Mouse (Mus musculus) hindbrain, embryonic 12.5 days (tissue): ENCODE results near the gene Fam83c. TPM values are rescaled to one million over a fixed set of nuclear protein-coding genes. Genes with fewer than 3 reads are reported as not detected.

ENCODE experiments used
- ATAC-seq: fragments of 200-750 bp; cut with Nextera tagmentation; 2 replicates; pipeline ENCODE4 v1.8.0; 2017; ENCODE audit warnings: moderate TSS enrichment; ENCODE audit not compliant: low FRiP score
- H3K27ac ChIP-seq: fragments of 300-500 bp; sonication (generic); 2 replicates; pipeline ENCODE4 v1.5.1; 2016; ENCODE audit warnings: mild to moderate bottlenecking
- H3K27me3 ChIP-seq: fragments of 300-500 bp; sonication (generic); 2 replicates; pipeline ENCODE4 v1.6.1; 2016; ENCODE audit warnings: mild to moderate bottlenecking
- H3K36me3 ChIP-seq: fragments of 300-500 bp; sonication (generic); 2 replicates; pipeline ENCODE4 v1.6.1; 2016; ENCODE audit warnings: mild to moderate bottlenecking
- H3K4me1 ChIP-seq: fragments of 300-500 bp; sonication (generic); 2 replicates; pipeline ENCODE4 v1.6.1; 2016
- H3K4me2 ChIP-seq: fragments of 300-500 bp; sonication (generic); replicated peaks from 2 replicates; pipeline ENCODE4 v1.6.1; 2016; ENCODE audit warnings: mild to moderate bottlenecking
- H3K4me3 ChIP-seq: fragments of 300-500 bp; sonication (generic); 2 replicates; pipeline ENCODE4 v1.5.1; 2016; ENCODE audit warnings: mild to moderate bottlenecking
- H3K9ac ChIP-seq: fragments of 300-500 bp; sonication (generic); 2 replicates; pipeline ENCODE4 v1.6.1; 2016; ENCODE audit warnings: mild to moderate bottlenecking, moderate library complexity
- H3K9me3 ChIP-seq: fragments of 300-500 bp; sonication (generic); replicated peaks from 2 replicates; pipeline ENCODE4 v1.6.1; 2016; ENCODE audit warnings: mild to moderate bottlenecking
- WGBS: fragments of 180-500 bp; shearing (Covaris S2); methylation state at CpG from one replicate; pipeline ENCODE4 v1.1.7; 2016; 5-methylcytosine and 5-hydroxymethylcytosine counted together
- polyA plus RNA-seq: library from polyadenylated mRNA; unstranded; fragments of >200 nt; fragmentation: Nextera tagmentation; extraction: Ambion mirVana; gene quantifications from 2 replicates; pipeline ENCODE4 v1.2.1, GENCODE M21; 2016

The Fam83c gene
- polyA plus RNA-seq, 1 experiment from 2014 or later = 0.41 TPM

DNA sequence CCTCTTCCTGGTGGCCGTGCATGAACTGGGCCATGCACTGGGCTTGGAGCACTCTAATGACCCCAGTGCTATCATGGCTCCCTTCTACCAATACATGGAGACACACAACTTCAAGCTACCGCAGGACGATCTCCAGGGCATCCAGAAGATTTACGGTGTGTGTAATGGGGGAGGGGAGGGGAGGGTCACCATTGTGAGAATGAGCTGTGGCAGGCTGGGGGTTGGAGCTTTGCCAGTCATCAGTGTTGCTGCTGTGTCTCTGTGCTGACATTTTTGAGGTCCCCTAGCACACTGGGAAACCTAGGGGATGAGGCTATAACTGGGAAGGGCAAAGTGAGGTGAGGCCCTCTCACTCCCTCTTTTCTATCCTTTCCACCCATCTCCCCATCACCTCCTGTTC, 27.2 kb downstream of the Fam83c start:
- 84% methylated on average over 4 of the region's 4 CpGs for WGBS
- Histone ChIP-seq H3K36me3 (no peaks in the 10 kb centered on the region), H3K27me3 (no peaks in the 10 kb centered on the region)

DNA sequence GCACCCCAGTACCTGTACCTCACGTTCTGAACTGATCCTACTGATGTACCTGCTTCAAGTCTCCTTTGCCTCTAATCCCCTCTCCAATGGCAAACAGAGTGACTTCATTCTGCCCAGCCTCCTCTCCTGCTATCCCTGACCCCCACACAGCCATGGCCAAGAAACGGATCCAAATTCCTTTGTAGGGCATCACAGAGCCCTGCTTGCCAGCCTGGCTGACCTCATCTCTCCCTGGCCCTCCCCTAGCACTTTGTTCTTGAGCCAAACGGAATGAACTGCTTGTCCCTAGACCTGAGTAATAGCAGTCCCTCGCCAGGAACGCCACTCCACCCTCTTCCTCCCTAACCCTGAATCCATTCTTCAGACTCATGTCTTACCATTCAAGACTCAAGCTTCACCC, 28.1 kb downstream of the Fam83c start:
- Histone ChIP-seq H3K9me3 (no peaks in the 10 kb centered on the region), H3K4me1 (no peaks in the 10 kb centered on the region), H3K36me3 (0 out of 2 replicates have a peak, but pooled peaks cover 3% of the 10 kb centered on the region), H3K27ac (no peak overlapping the region), H3K9ac (no peak overlapping the region), H3K4me2 (no peak overlapping the region), H3K4me3 (no peak overlapping the region), H3K27me3 (no peaks in the 10 kb centered on the region)
- 66% methylated on average over 5 of the region's 5 CpGs for WGBS
- no peak for ATAC-seq

More for the DNA sequence above, 27.2 kb downstream of the Fam83c start:
- no peak overlapping the region for H3K27ac ChIP-seq
- ATAC-seq = no peak
- no peak overlapping the region for H3K4me3 ChIP-seq
- no peak overlapping the region for H3K4me2 ChIP-seq
- no peaks in the 10 kb centered on the region for H3K4me1 ChIP-seq
- H3K9me3 ChIP-seq = no peaks in the 10 kb centered on the region
- H3K9ac ChIP-seq = no peak overlapping the region

DNA sequence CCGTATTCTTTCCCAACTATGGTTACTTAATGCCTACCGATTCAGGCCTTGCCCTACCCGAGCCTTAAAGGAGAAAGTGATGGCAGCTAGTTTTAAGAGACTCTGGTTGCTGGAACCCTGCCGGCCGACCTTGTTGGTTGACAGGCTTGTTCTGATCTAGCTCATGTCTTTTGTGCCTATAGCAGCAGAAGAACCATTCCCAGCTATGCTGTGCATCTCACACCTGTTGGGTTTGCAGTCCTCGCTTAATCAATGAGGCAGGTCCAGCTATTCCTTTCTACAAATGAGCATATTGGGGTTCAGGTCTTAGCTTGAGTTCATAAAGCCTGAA, 28.8 kb downstream of the Fam83c start:
- H3K9me3 ChIP-seq = no peaks in the 10 kb centered on the region
- no peaks in the 10 kb centered on the region for H3K27me3 ChIP-seq
- ATAC-seq = no peak
- no peak overlapping the region for H3K27ac ChIP-seq
- no peaks in the 10 kb centered on the region for H3K4me1 ChIP-seq
- no peak overlapping the region for H3K4me2 ChIP-seq
- peaks cover 8% of the 10 kb centered on the region for H3K36me3 ChIP-seq
- H3K9ac ChIP-seq = no peak overlapping the region
- no peak overlapping the region for H3K4me3 ChIP-seq
- WGBS = 85% methylated on average over 6 of the region's 6 CpGs

DNA sequence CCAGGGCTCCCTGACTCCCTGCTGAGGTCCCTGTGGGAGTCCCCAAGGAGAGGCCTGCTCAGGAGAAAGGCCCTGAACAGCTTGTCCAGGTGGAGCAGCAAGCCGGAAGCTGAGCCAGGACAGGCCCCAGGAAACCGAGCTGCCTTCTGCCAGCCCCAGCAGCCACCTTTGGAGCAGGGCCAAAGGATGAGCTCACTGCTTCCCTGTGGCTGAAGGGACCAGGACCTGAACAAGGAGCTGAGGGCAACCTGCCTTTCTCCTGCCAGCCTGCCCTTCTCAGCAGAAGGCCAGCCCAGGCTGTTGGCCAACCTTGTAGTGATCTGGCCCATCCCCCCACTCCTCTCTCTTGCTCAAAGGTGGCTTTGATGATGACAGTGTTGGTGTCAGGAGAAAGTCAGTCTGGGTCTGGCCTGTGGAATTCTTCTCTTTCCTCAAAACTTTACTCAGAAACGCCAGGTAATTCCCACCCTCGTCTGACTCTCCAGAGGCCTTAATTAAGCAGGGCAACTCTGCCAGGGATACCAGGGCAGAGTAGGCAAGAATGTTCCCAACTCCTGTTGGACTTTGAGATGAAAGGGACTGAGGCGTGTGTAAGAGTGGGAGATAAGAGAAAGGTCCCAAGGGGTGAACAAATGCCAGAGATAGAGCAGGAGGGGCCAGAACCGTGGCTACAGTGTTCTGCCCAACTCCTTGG, 29.3 kb downstream of the Fam83c start:
- no peak overlapping the region for H3K4me3 ChIP-seq
- H3K27ac ChIP-seq = no peak overlapping the region
- peaks cover 12% of the 10 kb centered on the region for H3K36me3 ChIP-seq
- no peaks in the 10 kb centered on the region for H3K4me1 ChIP-seq
- 76% methylated on average over 6 of the region's 6 CpGs for WGBS
- no peak for ATAC-seq
- H3K9me3 ChIP-seq = no peaks in the 10 kb centered on the region
- no peak overlapping the region for H3K4me2 ChIP-seq
- no peak overlapping the region for H3K9ac ChIP-seq
- no peaks in the 10 kb centered on the region for H3K27me3 ChIP-seq

DNA sequence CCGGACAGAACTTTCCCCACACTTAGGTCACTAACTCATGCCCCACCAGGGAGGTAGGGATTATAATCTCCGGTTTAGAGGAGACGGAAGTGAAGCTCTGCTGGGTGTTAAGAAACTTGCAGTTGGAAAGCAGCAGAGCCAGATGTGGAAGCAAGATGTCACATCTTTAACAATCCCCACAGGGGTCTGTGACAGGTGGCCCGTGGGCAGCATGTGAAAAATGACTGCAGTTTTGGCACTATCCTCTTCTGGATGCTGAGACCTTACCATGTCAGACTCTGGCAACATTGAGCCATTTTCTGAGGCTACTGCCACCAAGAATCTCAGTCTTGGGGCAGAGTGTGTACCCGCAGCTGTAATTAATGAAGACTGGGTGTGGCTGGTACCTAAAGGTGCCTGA, 30.6 kb downstream of the Fam83c start:
- no peak overlapping the region for H3K9ac ChIP-seq
- H3K36me3 ChIP-seq = peaks cover 12% of the 10 kb centered on the region
- H3K27me3 ChIP-seq = no peaks in the 10 kb centered on the region
- no peak overlapping the region for H3K4me2 ChIP-seq
- no peak for ATAC-seq
- 79% methylated on average over 5 of the region's 5 CpGs for WGBS
- H3K4me3 ChIP-seq = no peak overlapping the region
- no peaks in the 10 kb centered on the region for H3K9me3 ChIP-seq
- H3K4me1 ChIP-seq = no peaks in the 10 kb centered on the region
- H3K27ac ChIP-seq = no peak overlapping the region

DNA sequence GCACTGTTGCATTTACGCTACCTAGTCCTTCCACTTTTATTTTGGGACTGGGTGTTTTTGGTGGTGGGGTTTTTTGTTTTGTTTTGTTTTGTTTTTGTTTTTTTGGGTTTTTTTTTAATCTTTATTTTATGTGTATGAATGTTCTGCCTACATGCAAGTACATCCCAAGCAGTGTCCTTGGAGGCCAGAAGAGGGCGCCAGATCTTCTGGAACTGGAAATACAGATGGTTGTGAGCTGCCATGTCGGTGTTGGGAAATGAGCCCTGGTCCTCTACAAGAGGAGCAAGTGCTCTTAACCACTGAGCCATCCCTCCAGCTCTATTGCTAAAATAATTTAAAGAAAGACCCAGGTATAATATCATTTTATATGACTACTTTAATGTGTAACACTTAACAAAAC, 31.9 kb downstream of the Fam83c start:
- Histone ChIP-seq H3K4me2 (no peak overlapping the region), H3K27me3 (no peaks in the 10 kb centered on the region), H3K4me3 (no peak overlapping the region), H3K9me3 (no peaks in the 10 kb centered on the region), H3K4me1 (no peaks in the 10 kb centered on the region), H3K27ac (no peak overlapping the region), H3K36me3 (peaks cover 22% of the 10 kb centered on the region), H3K9ac (no peak overlapping the region)
- ATAC-seq = no peak
- 57% methylated on average over 3 of the region's 3 CpGs for whole genome bisulfite sequencing

DNA sequence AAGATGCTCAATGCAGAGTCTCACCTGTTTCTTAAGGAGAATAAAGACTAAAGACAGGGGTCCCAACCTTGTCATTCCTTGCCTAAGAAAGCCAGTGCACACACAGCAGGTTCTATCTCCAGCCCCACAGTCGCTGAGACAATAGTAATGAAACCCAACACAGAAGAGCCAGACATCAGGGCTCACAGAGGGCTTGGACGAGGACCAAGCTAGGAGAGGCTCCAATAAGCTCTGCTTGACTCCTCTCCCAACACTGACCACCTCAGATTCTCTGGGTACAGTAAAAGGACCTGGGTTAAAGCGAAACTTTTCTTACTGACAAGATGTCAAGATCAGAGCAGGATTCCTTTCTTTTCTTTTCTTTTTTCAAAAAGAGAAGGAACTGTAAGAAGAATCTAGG, 36.0 kb downstream of the Fam83c start:
- no peak overlapping the region for H3K9ac ChIP-seq
- peaks cover 30% of the 10 kb centered on the region for H3K36me3 ChIP-seq
- H3K9me3 ChIP-seq = no peaks in the 10 kb centered on the region
- no peak overlapping the region for H3K4me2 ChIP-seq
- H3K27me3 ChIP-seq = no peaks in the 10 kb centered on the region
- H3K4me3 ChIP-seq = no peak overlapping the region
- WGBS = 66% methylated on average over 3 of the region's 3 CpGs
- H3K27ac ChIP-seq = no peak overlapping the region
- H3K4me1 ChIP-seq = no peaks in the 10 kb centered on the region
- no peak for ATAC-seq

DNA sequence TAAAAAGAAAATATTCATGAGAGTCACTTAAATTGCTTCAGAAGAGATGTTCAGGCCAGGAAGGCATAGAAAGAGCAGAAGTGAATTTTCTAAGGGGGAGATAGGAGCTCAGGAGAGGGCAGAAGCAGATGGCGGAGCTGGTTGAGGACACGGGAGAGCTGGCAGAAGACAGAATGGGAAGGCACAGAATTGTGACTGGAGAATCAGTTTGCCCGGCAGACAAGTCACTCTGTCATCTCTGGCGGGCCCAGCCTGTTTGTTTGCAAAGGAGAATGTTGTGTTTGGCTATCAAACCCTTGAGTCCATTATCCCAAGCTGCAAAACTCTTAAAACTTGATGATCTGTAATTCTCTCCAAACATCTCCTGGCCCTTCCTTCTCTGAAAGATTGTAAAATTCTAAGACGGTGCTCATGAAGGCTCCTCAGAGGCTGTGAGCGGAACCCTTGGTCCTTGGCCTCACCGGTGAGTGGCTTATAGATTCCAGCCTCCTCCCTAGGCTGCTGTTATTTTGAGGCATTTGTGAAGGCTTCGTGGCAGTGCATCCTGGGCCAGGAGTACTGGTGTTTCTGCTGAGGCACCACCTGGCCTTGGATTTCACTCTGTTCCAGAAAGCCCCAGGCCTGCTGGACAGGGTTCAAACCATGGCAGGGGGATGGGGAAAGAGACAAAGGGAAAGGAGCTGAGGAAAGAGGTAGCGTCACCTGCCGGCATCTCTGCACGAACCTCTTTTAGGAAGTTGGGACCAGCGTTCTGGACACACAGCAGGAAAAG, 39.8 kb downstream of the Fam83c start:
- H3K36me3 ChIP-seq = peaks cover 22% of the 10 kb centered on the region; the same call in 1 of the 2 replicates
- H3K27me3 ChIP-seq = no peaks in the 10 kb centered on the region
- H3K4me1 ChIP-seq = peaks cover 2% of the 10 kb centered on the region; the same call in 1 of the 2 replicates
- no peaks in the 10 kb centered on the region for H3K9me3 ChIP-seq
- H3K4me3 ChIP-seq = no peak overlapping the region
- H3K4me2 ChIP-seq = no peak overlapping the region
- 82% methylated on average over 12 of the region's 12 CpGs for WGBS
- H3K27ac ChIP-seq = no peak overlapping the region
- no peak overlapping the region for H3K9ac ChIP-seq
- ATAC-seq = no peak

DNA sequence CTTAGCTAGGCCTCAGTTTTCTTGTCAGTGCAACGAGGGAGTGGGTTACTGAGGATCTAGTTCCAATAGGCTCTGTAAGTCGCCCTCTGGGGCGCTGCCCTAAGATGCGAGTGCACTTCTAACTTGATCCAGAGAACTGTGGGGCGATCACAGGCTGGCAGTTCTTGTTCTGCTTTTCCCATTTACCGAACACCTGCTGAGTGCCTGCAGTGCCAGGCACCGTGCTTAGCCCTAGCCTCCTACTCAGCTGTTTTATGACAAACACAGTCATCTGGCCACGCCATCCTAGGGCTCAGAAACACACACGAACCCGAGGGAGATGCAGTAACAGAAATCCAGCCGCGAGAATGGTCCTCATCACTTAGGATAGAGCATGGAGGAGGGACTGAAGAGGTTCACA, 41.8 kb downstream of the Fam83c start:
- WGBS = 33% methylated on average over 12 of the region's 12 CpGs
- H3K4me2 ChIP-seq = no peak overlapping the region
- H3K9me3 ChIP-seq = no peaks in the 10 kb centered on the region
- no peak overlapping the region for H3K4me3 ChIP-seq
- no peak for ATAC-seq
- no peak overlapping the region for H3K27ac ChIP-seq
- H3K4me1 ChIP-seq = peaks cover 2% of the 10 kb centered on the region; the same call in 1 of the 2 replicates
- H3K9ac ChIP-seq = no peak overlapping the region
- no peaks in the 10 kb centered on the region for H3K27me3 ChIP-seq
- peaks cover 13% of the 10 kb centered on the region; the same call in 1 of the 2 replicates for H3K36me3 ChIP-seq

DNA sequence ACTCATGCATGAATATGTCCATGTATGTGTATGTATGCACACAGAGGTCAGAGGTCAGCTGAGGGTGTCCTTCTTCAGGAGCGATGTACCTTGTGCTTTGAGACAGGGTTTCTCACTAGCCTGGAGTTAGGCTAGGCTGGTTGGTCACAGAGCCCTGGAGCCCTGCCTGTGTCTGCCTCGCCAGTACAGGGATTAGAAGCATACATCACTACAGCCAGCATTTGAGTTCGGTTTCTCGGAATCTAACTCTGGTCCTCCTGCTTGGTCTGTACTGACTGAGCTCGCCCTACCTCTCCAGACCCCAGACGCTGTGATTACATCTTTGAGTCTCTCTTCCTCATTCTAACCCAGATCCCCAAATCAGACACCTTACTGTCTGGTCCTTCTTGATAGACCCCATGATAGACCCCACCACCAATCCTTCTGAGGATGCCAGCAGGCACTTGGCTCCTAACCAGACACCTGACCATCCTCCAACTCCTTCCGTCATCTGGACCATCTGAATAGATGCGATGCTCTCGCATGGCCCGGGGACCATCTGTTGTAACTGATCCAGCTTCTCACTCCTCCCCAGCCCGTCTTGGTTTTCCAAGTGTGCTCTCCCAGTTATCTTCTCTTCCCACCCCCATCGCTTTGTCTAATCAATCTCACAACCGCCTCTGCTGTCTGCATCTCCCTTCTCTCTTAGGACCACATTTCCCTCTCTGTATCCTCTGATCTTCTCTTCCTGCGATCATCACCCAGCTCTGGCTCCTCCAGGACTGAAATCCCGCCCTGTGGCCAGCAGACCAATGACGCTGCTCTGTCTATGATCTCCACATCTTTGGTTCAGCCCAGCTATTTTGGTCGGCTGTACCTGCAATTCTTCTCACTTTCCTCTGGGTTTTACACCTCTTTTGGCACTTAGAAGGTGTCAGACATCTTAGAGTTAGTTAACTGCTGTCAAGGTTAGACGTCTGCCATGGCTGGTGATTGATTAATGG, 46.4 kb downstream of the Fam83c start:
- Histone ChIP-seq H3K9ac (no peak overlapping the region), H3K27me3 (no peaks in the 10 kb centered on the region), H3K27ac (no peak overlapping the region), H3K4me3 (no peak overlapping the region), H3K36me3 (0 out of 2 replicates have a peak, but pooled peaks cover 5% of the 10 kb centered on the region), H3K4me2 (no peak overlapping the region), H3K4me1 (peaks cover 2% of the 10 kb centered on the region; the same call in 1 of the 2 replicates), H3K9me3 (no peaks in the 10 kb centered on the region)
- WGBS = 74% methylated on average over 18 of the region's 18 CpGs
- ATAC-seq = no peak

DNA sequence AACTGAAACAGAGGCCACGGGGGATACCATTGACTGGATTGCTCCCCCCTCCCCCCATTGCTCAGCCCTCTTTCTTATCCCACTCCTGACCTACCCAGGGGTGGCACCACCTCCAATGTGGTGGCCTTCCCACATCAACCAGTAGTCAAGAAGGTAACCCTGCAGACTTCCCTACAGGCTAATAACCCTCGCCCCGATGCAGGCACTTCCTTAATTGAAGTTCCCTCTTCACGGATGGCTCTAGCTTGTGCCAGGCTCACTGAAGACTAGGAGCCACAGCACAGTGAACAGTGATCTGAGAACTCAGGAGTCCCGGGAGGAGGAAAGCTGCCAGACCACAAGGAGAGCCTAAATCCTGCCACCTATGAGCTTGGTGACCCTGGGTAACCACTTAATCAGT, 47.7 kb downstream of the Fam83c start:
- no peak for ATAC-seq
- no peaks in the 10 kb centered on the region for H3K27me3 ChIP-seq
- H3K4me1 ChIP-seq = no peaks in the 10 kb centered on the region
- H3K4me2 ChIP-seq = no peak overlapping the region
- no peaks in the 10 kb centered on the region for H3K9me3 ChIP-seq
- H3K9ac ChIP-seq = no peak overlapping the region
- H3K27ac ChIP-seq = no peak overlapping the region
- no peak overlapping the region for H3K4me3 ChIP-seq
- no peaks in the 10 kb centered on the region for H3K36me3 ChIP-seq
- WGBS = 78% methylated on average over 5 of the region's 5 CpGs

DNA sequence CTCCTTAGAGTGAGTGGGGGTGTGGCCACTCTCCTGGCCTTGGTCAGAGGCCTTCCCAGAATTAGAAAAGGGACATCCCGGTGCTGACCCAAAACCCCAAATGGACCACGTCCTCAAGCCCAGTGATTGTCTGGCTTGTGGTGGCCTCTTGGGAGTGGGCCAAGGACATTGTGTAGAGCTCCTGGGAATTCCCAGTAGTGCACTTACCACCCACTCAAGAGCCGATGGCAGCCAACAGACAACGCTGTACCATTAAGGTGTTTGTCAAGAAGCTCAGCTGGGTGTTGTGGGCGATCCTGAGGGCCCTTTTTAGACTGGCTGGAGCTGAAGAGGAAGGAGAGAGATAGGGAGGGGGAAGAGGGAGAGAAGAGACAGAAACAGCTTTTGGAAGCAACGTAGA, 50.1 kb downstream of the Fam83c start:
- peaks cover 5% of the 10 kb centered on the region; the same call in 1 of the 2 replicates for H3K27me3 ChIP-seq
- H3K4me2 ChIP-seq = no peak overlapping the region
- ATAC-seq = no peak
- H3K4me1 ChIP-seq = no peaks in the 10 kb centered on the region
- H3K9me3 ChIP-seq = no peaks in the 10 kb centered on the region
- no peaks in the 10 kb centered on the region for H3K36me3 ChIP-seq
- no peak overlapping the region for H3K9ac ChIP-seq
- no peak overlapping the region for H3K27ac ChIP-seq
- H3K4me3 ChIP-seq = no peak overlapping the region
- 75% methylated on average over 6 of the region's 6 CpGs for WGBS
